Mouse (Mus musculus) megakaryocyte, embryonic 14.5 days (primary cell): Measurements from ENCODE around the gene Gli1.

Experiments
- FLI1 ChIP-seq: IDR thresholded peaks from 2 replicates; pipeline ENCODE4 v1.6.1; 2012; ENCODE audit warnings: low read length, inconsistent platforms, mixed read lengths
- GATA1 ChIP-seq: IDR thresholded peaks from 3 replicates; pipeline ENCODE4 v1.6.1; 2012; ENCODE audit warnings: mixed read lengths, low read length, inconsistent platforms, borderline replicate concordance

DNA sequence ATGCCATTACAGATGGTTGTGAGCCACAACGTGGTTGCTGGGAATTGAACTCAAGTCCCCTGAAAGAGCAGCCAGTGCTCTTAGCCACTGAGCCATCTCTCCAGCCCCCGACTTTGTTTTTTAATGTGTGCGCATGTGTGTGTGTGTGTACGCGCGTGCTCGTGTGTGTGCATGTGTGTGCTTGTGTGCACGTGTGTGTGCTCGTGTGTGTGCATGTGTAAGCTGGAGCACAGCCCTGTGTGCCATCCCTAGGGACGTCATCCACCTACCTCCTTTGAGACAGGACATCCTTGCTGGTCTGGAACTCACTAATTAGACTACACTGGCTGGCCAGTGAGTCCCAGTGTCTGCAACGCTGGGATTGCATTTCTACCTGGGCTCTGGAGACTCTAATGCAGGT, 11.0 kb upstream of the Gli1 start:
- TF ChIP-seq GATA1 (no peak), FLI1 (no peak)
